ENCODE assay signal across 8 mouse cellular contexts in genomic region chr8:113636280-113636628, GRCm38 (mm10). TPM values are rescaled to one million over a fixed set of nuclear protein-coding genes. Genes with fewer than 3 reads are reported as not detected.
DNase-seq lines count a peak whose midpoint lies in the region; ATAC-seq lines count a peak whose summit lies in the region.

No protein-coding gene starts in this region.

- H3K4me2 ChIP-seq in heart, embryonic 15.5 days = peak overlapping the region; percentile 92
- peak overlapping the region; percentile 98 for H3K4me2 ChIP-seq in hindbrain, embryonic 16.5 days (ENCODE audit: low read length)
- H3K4me2 ChIP-seq in midbrain, embryonic 13.5 days (replicated peaks) = peak overlapping the region; percentile 100

- 39% methylated on average over 5 of the region's 5 CpGs for WGBS in heart, embryonic 15.5 days
- 48% methylated on average over 5 of the region's 5 CpGs for WGBS in hindbrain, embryonic 16.5 days
- WGBS in midbrain, embryonic 13.5 days = 45% methylated on average over 5 of the region's 5 CpGs

- peaks cover 18% of the 10 kb centered on the region for H3K4me1 ChIP-seq in heart, embryonic 15.5 days (replicated peaks)
- H3K4me1 ChIP-seq in hindbrain, embryonic 16.5 days (ENCODE audit: control insufficient read depth, insufficient read depth, low read depth, low read length) = peaks cover 19% of the 10 kb centered on the region
- H3K4me1 ChIP-seq in midbrain, embryonic 13.5 days (replicated peaks) = peaks cover 21% of the 10 kb centered on the region

- peaks cover 17% of the 10 kb centered on the region for H3K36me3 ChIP-seq in heart, embryonic 15.5 days
- H3K36me3 ChIP-seq in hindbrain, embryonic 16.5 days (ENCODE audit: control insufficient read depth, insufficient read depth, low read length) = peaks cover 13% of the 10 kb centered on the region
- H3K36me3 ChIP-seq in midbrain, embryonic 13.5 days = peaks cover 36% of the 10 kb centered on the region

- no peaks in the 10 kb centered on the region for H3K9me3 ChIP-seq in heart, embryonic 15.5 days (replicated peaks)
- no peaks in the 10 kb centered on the region for H3K9me3 ChIP-seq in hindbrain, embryonic 16.5 days (ENCODE audit: control insufficient read depth, low read length)
- no peaks in the 10 kb centered on the region for H3K9me3 ChIP-seq in midbrain, embryonic 13.5 days

- H3K27me3 ChIP-seq in heart, embryonic 15.5 days = no peaks in the 10 kb centered on the region
- no peaks in the 10 kb centered on the region for H3K27me3 ChIP-seq in hindbrain, embryonic 16.5 days (replicated peaks; ENCODE audit: control insufficient read depth, insufficient read depth, low read length)
- no peaks in the 10 kb centered on the region for H3K27me3 ChIP-seq in midbrain, embryonic 13.5 days

- ATAC-seq in heart, embryonic 15.5 days (replicated peaks; ENCODE audit: insufficient number of reproducible peaks, insufficient read depth, low FRiP score, low read depth) = no peak
- ATAC-seq in hindbrain, embryonic 16.5 days = no peak
- no peak for ATAC-seq in midbrain, embryonic 13.5 days

- H3K4me3 ChIP-seq in heart, embryonic 15.5 days = peak overlapping the region; percentile 62
- H3K4me3 ChIP-seq in hindbrain, embryonic 16.5 days (ENCODE audit: low read length) = peak overlapping the region; percentile 75
- peak overlapping the region; percentile 75 for H3K4me3 ChIP-seq in midbrain, embryonic 13.5 days (replicated peaks)

- H3K9ac ChIP-seq in heart, embryonic 15.5 days = peak overlapping the region; percentile 54
- peak overlapping the region; percentile 84 for H3K9ac ChIP-seq in hindbrain, embryonic 16.5 days (ENCODE audit: low read depth, low read length)
- peak overlapping the region; percentile 72 for H3K9ac ChIP-seq in midbrain, embryonic 13.5 days (replicated peaks)

- no peak overlapping the region for H3K27ac ChIP-seq in heart, embryonic 15.5 days
- H3K27ac ChIP-seq in hindbrain, embryonic 16.5 days (ENCODE audit: low read depth, low read length) = no peak overlapping the region
- H3K27ac ChIP-seq in midbrain, embryonic 13.5 days = no peak overlapping the region

- DNase-seq in heart, adult 9 months (ENCODE audit: low spot score in 2 of 2) = no peak
- peak; percentile 51 for DNase-seq in MN1 (ENCODE audit: low spot score)
- no peak for DNase-seq in thymus, adult 18-20 months
- DNase-seq in embryo, embryonic 9.5 days (ENCODE audit: extremely low spot score) = no peak
- DNase-seq in left cerebral cortex, adult 18-20 months (ENCODE audit: low spot score in 2 of 2) = no peak

RNA-seq across cellular contexts. Expression of gene Mon1b, which starts 0.9 kb away (rescaled TPM):
- polyA plus RNA-seq in heart, embryonic 15.5 days (2015; fragmentation: Nextera tagmentation; extraction: Ambion mirVana) = 3.9 and 5.5 TPM in 2 replicates
- polyA plus RNA-seq in hindbrain, embryonic 16.5 days (2015; fragmentation: Nextera tagmentation; extraction: Ambion mirVana) = 11.4 and 14.3 TPM in 2 replicates
- polyA plus RNA-seq in midbrain, embryonic 13.5 days (2015; fragmentation: Nextera tagmentation; extraction: Ambion mirVana) = 11.4 and 12.3 TPM in 2 replicates
- 10 to 100 TPM; 22.7 to 23.0 TPM for total RNA-seq in left cerebral cortex, adult 18-20 months (2021)

RNA-seq across cellular contexts. Expression of gene Syce1l, which starts 6.8 kb away (rescaled TPM):
- polyA plus RNA-seq in heart, embryonic 15.5 days (2015; fragmentation: Nextera tagmentation; extraction: Ambion mirVana) = 0.19 TPM in 1 of 2 replicates, not detected in the other
- 0.43 TPM in 1 of 2 replicates, not detected in the other for polyA plus RNA-seq in hindbrain, embryonic 16.5 days (2015; fragmentation: Nextera tagmentation; extraction: Ambion mirVana)
- polyA plus RNA-seq in midbrain, embryonic 13.5 days (2015; fragmentation: Nextera tagmentation; extraction: Ambion mirVana) = 0.23 TPM in 1 of 2 replicates, not detected in the other
- under 1 TPM; 0.49 to 0.89 TPM for total RNA-seq in left cerebral cortex, adult 18-20 months (2021)
